In genomic region chr5:43125774-43126536, GRCm38 (mm10) we compare ENCODE assay signal across 23 mouse cellular contexts.
DNase-seq lines count a peak whose midpoint lies in the region; ATAC-seq and TF ChIP-seq lines count a peak whose summit lies in the region.
"Had no signal": no experiment of that assay in that cellular context is flagged by ENCODE, and none has a peak within 500 bp of the region (broad histone marks: within the 10 kb centered on the region; RNA-seq: fewer than 3 reads in every experiment).

No protein-coding gene starts in this region.

- no peak for TF ChIP-seq POLR2A in myocyte (IDR thresholded peaks at IDR 0.05; ENCODE audit: insufficient read length, low read depth)

- no peaks in the 10 kb centered on the region for H3K4me1 ChIP-seq in neural tube, embryonic 15.5 days
- H3K4me1 ChIP-seq: forebrain, embryonic 10.5 days; forebrain, embryonic 13.5 days; hindbrain, embryonic 10.5 days; hindbrain, embryonic 13.5 days; intestine, embryonic 15.5 days had no signal

- H3K4me3 ChIP-seq in myocyte, result no peak overlapping the region
- no peak overlapping the region for H3K4me3 ChIP-seq in neural tube, embryonic 15.5 days (replicated peaks)
- H3K4me3 ChIP-seq: forebrain, embryonic 10.5 days; forebrain, embryonic 13.5 days; hindbrain, embryonic 10.5 days; hindbrain, embryonic 13.5 days; intestine, embryonic 15.5 days had no signal

- no peak overlapping the region for H3K27ac ChIP-seq in neural tube, embryonic 15.5 days (replicated peaks)
- H3K27ac ChIP-seq: forebrain, embryonic 10.5 days; forebrain, embryonic 13.5 days; hindbrain, embryonic 10.5 days; hindbrain, embryonic 13.5 days; intestine, embryonic 15.5 days had no signal

- DNase-seq in lung, postnatal 36 days, result peak; percentile 12
- no peak for DNase-seq in lung, postnatal 10 days
- DNase-seq in urinary bladder, postnatal 25 days (ENCODE audit: low spot score), result no peak
- DNase-seq: adrenal gland, postnatal 25 days; cerebellum, adult 11-12 months; cerebellum, adult 8-10 months; cerebellum, postnatal 10 days; gastrocnemius, postnatal 10 days; gastrocnemius, postnatal 36 days; heart, adult 11 months had no signal

- H3K79me2 ChIP-seq in myocyte (ENCODE audit: control insufficient read depth, insufficient read depth), result no peaks in the 10 kb centered on the region

- H3K4me2 ChIP-seq in myocyte (ENCODE audit: low read depth), result no peak overlapping the region
- H3K4me2 ChIP-seq in neural tube, embryonic 15.5 days, result no peak overlapping the region
- H3K4me2 ChIP-seq: forebrain, embryonic 13.5 days; heart, embryonic 11.5 days; hindbrain, embryonic 13.5 days; intestine, embryonic 15.5 days had no signal

- ATAC-seq in granulocyte monocyte progenitor cell, adult 5-6 weeks (replicated peaks; ENCODE audit: poor library complexity, severe bottlenecking), result peak; percentile 97
- no peak for ATAC-seq in neural tube, embryonic 15.5 days (ENCODE audit: low FRiP score)
- ATAC-seq: forebrain, embryonic 13.5 days; forebrain, embryonic 16.5 days; hindbrain, embryonic 16.5 days; intestine, embryonic 15.5 days; Patski had no signal

- H3K9ac ChIP-seq in neural tube, embryonic 15.5 days (replicated peaks), result no peak overlapping the region
- H3K9ac ChIP-seq: forebrain, embryonic 13.5 days; hindbrain, embryonic 13.5 days; intestine, embryonic 15.5 days had no signal

- no peaks in the 10 kb centered on the region for H3K36me3 ChIP-seq in myocyte (ENCODE audit: control insufficient read depth, insufficient read depth)
- H3K36me3 ChIP-seq in neural tube, embryonic 15.5 days, result no peaks in the 10 kb centered on the region
- H3K36me3 ChIP-seq: forebrain, embryonic 10.5 days; G1E; hindbrain, embryonic 10.5 days; hindbrain, embryonic 13.5 days; intestine, embryonic 15.5 days had no signal

- WGBS in neural tube, embryonic 15.5 days, result 88% methylated on average over 3 of the region's 3 CpGs

- H3ac ChIP-seq in myocyte (ENCODE audit: control insufficient read depth, insufficient read length), result no peak overlapping the region

- H3K9me3 ChIP-seq in neural tube, embryonic 15.5 days (replicated peaks), result no peaks in the 10 kb centered on the region
- H3K9me3 ChIP-seq: forebrain, embryonic 10.5 days; forebrain, embryonic 13.5 days; G1E; hindbrain, embryonic 10.5 days; hindbrain, embryonic 13.5 days; intestine, embryonic 15.5 days had no signal

- H3K27me3 ChIP-seq in myocyte (ENCODE audit: control insufficient read depth, insufficient read depth, insufficient read length), result no peaks in the 10 kb centered on the region
- H3K27me3 ChIP-seq in neural tube, embryonic 15.5 days (replicated peaks), result no peaks in the 10 kb centered on the region
- H3K27me3 ChIP-seq: forebrain, embryonic 13.5 days; hindbrain, embryonic 13.5 days; intestine, embryonic 15.5 days; Patski had no signal

TF ChIP-seq in myocyte, 11 proteins besides CTCF, POLR2A, EP300 and RAD21:
- TF ChIP-seq E2F4 (IDR thresholded peaks at IDR 0.05; ENCODE audit: insufficient read depth), result no peak
- TF ChIP-seq CEBPB (IDR thresholded peaks at IDR 0.05; ENCODE audit: insufficient read depth, poor library complexity, severe bottlenecking), result 0 out of 2 replicates have a peak, but pooled peaks have one; percentile 6
